Mouse (Mus musculus): Measurements from ENCODE around the gene Rspry1. TPM values are rescaled to one million over a fixed set of nuclear protein-coding genes. Genes with fewer than 3 reads are reported as not detected.

The Rspry1 gene
- polyA plus RNA-seq (2015; fragmentation: Nextera tagmentation; extraction: Ambion mirVana), result 17.5 and 19.1 TPM in 2 replicates

- Histone ChIP-seq H3K4me3 (ENCODE audit: low read depth, low read length) (peak within 1 kb of the TSS; percentile 100), H3K27me3 (replicated peaks; ENCODE audit: control insufficient read depth, insufficient read depth, low read length) (no peaks in the 10 kb centered on the region), H3K36me3 (ENCODE audit: control insufficient read depth, insufficient read depth) (no peaks in the 10 kb centered on the region), H3K9me3 (ENCODE audit: control insufficient read depth) (no peaks in the 10 kb centered on the region), H3K9ac (ENCODE audit: low read depth, low read length) (peak within 1 kb of the TSS; percentile 97), H3K27ac (ENCODE audit: low read depth, low read length) (peak within 1 kb of the TSS; percentile 96), H3K4me1 (replicated peaks; ENCODE audit: control insufficient read depth, insufficient read depth, low read length) (no peaks in the 10 kb centered on the region), H3K4me2 (replicated peaks; ENCODE audit: low read depth) (peak within 1 kb of the TSS; percentile 89)
- peak; percentile 100 for ATAC-seq
- TF ChIP-seq CTCF (IDR thresholded peaks at IDR 0.05; ENCODE audit: low read depth), result 0 out of 2 replicates have a peak, but pooled peaks have one; percentile 4
- WGBS, result under 1% methylated on average over 55 of the region's 55 CpGs
These were observed at the start of gene Rspry1, which contains the start of gene Fam192a for GRCm38 (mm10) chr8:94601607-94602385. TSS of gene Rspry1 (plus strand) at chr8:94601937. TSS of gene Fam192a (minus strand) at chr8:94601997.

- Histone ChIP-seq H3K4me2 (replicated peaks; ENCODE audit: low read depth) (no peak overlapping the region), H3K36me3 (ENCODE audit: control insufficient read depth, insufficient read depth) (no peaks in the 10 kb centered on the region), H3K4me1 (replicated peaks; ENCODE audit: control insufficient read depth, insufficient read depth, low read length) (no peaks in the 10 kb centered on the region), H3K27ac (ENCODE audit: low read depth, low read length) (no peak overlapping the region), H3K9me3 (ENCODE audit: control insufficient read depth) (no peaks in the 10 kb centered on the region), H3K9ac (ENCODE audit: low read depth, low read length) (no peak overlapping the region), H3K27me3 (replicated peaks; ENCODE audit: control insufficient read depth, insufficient read depth, low read length) (no peaks in the 10 kb centered on the region), H3K4me3 (ENCODE audit: low read depth, low read length) (no peak overlapping the region)
- TF ChIP-seq CTCF (IDR thresholded peaks at IDR 0.05; ENCODE audit: low read depth), result no peak
- no peak for ATAC-seq
- WGBS, result 77% methylated on average over 2 of the region's 2 CpGs
These were observed 49.0 kb upstream of the Rspry1 start for GRCm38 (mm10) chr8:94552696-94553095.

GRCm38 (mm10) chr8:94557281-94557680 lies 44.5 kb upstream of the Rspry1 start:
- no peak overlapping the region for H3K4me3 ChIP-seq (ENCODE audit: low read depth, low read length)
- ATAC-seq, result no peak
- no peaks in the 10 kb centered on the region for H3K36me3 ChIP-seq (ENCODE audit: control insufficient read depth, insufficient read depth)
- H3K4me1 ChIP-seq (replicated peaks; ENCODE audit: control insufficient read depth, insufficient read depth, low read length), result no peaks in the 10 kb centered on the region
- no peaks in the 10 kb centered on the region for H3K9me3 ChIP-seq (ENCODE audit: control insufficient read depth)
- H3K9ac ChIP-seq (ENCODE audit: low read depth, low read length), result no peak overlapping the region
- WGBS, result 68% methylated on average over 3 of the region's 3 CpGs
- no peak for TF ChIP-seq CTCF (IDR thresholded peaks at IDR 0.05; ENCODE audit: low read depth)
- H3K27ac ChIP-seq (ENCODE audit: low read depth, low read length), result no peak overlapping the region
- no peak overlapping the region for H3K4me2 ChIP-seq (replicated peaks; ENCODE audit: low read depth)
- H3K27me3 ChIP-seq (replicated peaks; ENCODE audit: control insufficient read depth, insufficient read depth, low read length), result no peaks in the 10 kb centered on the region

- Histone ChIP-seq H3K4me1 (replicated peaks; ENCODE audit: control insufficient read depth, insufficient read depth, low read length) (no peaks in the 10 kb centered on the region), H3K27me3 (replicated peaks; ENCODE audit: control insufficient read depth, insufficient read depth, low read length) (no peaks in the 10 kb centered on the region), H3K9ac (ENCODE audit: low read depth, low read length) (no peak overlapping the region), H3K4me3 (ENCODE audit: low read depth, low read length) (no peak overlapping the region), H3K9me3 (ENCODE audit: control insufficient read depth) (no peaks in the 10 kb centered on the region), H3K36me3 (ENCODE audit: control insufficient read depth, insufficient read depth) (no peaks in the 10 kb centered on the region), H3K27ac (ENCODE audit: low read depth, low read length) (no peak overlapping the region), H3K4me2 (replicated peaks; ENCODE audit: low read depth) (no peak overlapping the region)
- no peak for ATAC-seq
- WGBS, result 58% methylated on average over 5 of the region's 5 CpGs
- TF ChIP-seq CTCF (IDR thresholded peaks at IDR 0.05; ENCODE audit: low read depth), result no peak
These were observed 40.5 kb upstream of the Rspry1 start for GRCm38 (mm10) chr8:94561256-94561655.

GRCm38 (mm10) chr8:94564421-94564820 lies 37.3 kb upstream of the Rspry1 start:
- TF ChIP-seq CTCF (IDR thresholded peaks at IDR 0.05; ENCODE audit: low read depth), result no peak
- H3K36me3 ChIP-seq (ENCODE audit: control insufficient read depth, insufficient read depth), result no peaks in the 10 kb centered on the region
- no peak overlapping the region for H3K4me2 ChIP-seq (replicated peaks; ENCODE audit: low read depth)
- H3K4me1 ChIP-seq (replicated peaks; ENCODE audit: control insufficient read depth, insufficient read depth, low read length), result no peaks in the 10 kb centered on the region
- H3K4me3 ChIP-seq (ENCODE audit: low read depth, low read length), result no peak overlapping the region
- H3K9me3 ChIP-seq (ENCODE audit: control insufficient read depth), result no peaks in the 10 kb centered on the region
- H3K9ac ChIP-seq (ENCODE audit: low read depth, low read length), result no peak overlapping the region
- H3K27me3 ChIP-seq (replicated peaks; ENCODE audit: control insufficient read depth, insufficient read depth, low read length), result no peaks in the 10 kb centered on the region
- no peak overlapping the region for H3K27ac ChIP-seq (ENCODE audit: low read depth, low read length)
- ATAC-seq, result no peak

- Histone ChIP-seq H3K9me3 (ENCODE audit: control insufficient read depth) (no peaks in the 10 kb centered on the region), H3K4me1 (replicated peaks; ENCODE audit: control insufficient read depth, insufficient read depth, low read length) (no peaks in the 10 kb centered on the region), H3K36me3 (ENCODE audit: control insufficient read depth, insufficient read depth) (no peaks in the 10 kb centered on the region), H3K27ac (ENCODE audit: low read depth, low read length) (no peak overlapping the region), H3K9ac (ENCODE audit: low read depth, low read length) (no peak overlapping the region), H3K4me3 (ENCODE audit: low read depth, low read length) (no peak overlapping the region), H3K4me2 (replicated peaks; ENCODE audit: low read depth) (no peak overlapping the region), H3K27me3 (replicated peaks; ENCODE audit: control insufficient read depth, insufficient read depth, low read length) (no peaks in the 10 kb centered on the region)
- WGBS, result 77% methylated on average over 6 of the region's 6 CpGs
- no peak for TF ChIP-seq CTCF (IDR thresholded peaks at IDR 0.05; ENCODE audit: low read depth)
- no peak; the same call in 1 of the 2 replicates for ATAC-seq
These were observed 35.7 kb upstream of the Rspry1 start for GRCm38 (mm10) chr8:94566033-94566432.
